Mouse (Mus musculus) small intestine, adult 2 months (tissue): Measurements from ENCODE around the gene Mrps11. TPM values are rescaled to one million over a fixed set of nuclear protein-coding genes. Genes with fewer than 3 reads are reported as not detected.

Experiments used
- H3K27ac ChIP-seq: fragments of 200-500 bp; 2 replicates; pipeline ENCODE4 v1.5.1; 2012; ENCODE audit warnings: low read depth, low read length, control low read depth, inconsistent platforms; ENCODE audit not compliant: insufficient read depth
- H3K27me3 ChIP-seq: fragments of 200-500 bp; 2 replicates; pipeline ENCODE4 v1.6.1; 2012; ENCODE audit warnings: mild to moderate bottlenecking, moderate library complexity, low read length, inconsistent platforms; ENCODE audit not compliant: control insufficient read depth, insufficient read depth
- H3K36me3 ChIP-seq: fragments of 200-500 bp; 2 replicates; pipeline ENCODE4 v1.6.1; 2012; ENCODE audit warnings: mild to moderate bottlenecking, low read length, control low read depth, inconsistent platforms; ENCODE audit not compliant: control insufficient read depth, insufficient read depth
- H3K4me1 ChIP-seq: fragments of 200-500 bp; 2 replicates; pipeline ENCODE4 v1.6.1; 2012; ENCODE audit warnings: low read length, inconsistent platforms, mixed read lengths; ENCODE audit not compliant: control insufficient read depth, insufficient read depth, insufficient read length
- H3K4me3 ChIP-seq: fragments of 200-500 bp; 2 replicates; pipeline ENCODE4 v1.5.1; 2012; ENCODE audit warnings: low read depth, mild to moderate bottlenecking, control low read depth, inconsistent platforms, low read length, moderate library complexity
- CTCF ChIP-seq: fragments of 200-500 bp; IDR thresholded peaks from 2 replicates; pipeline ENCODE4 v1.5.1; 2012; ENCODE audit warnings: low read depth, mild to moderate bottlenecking, control low read depth, inconsistent platforms, low read length, moderate library complexity, mixed read lengths; ENCODE audit not compliant: insufficient replicate concordance, insufficient read length; ENCODE audit errors: extremely low read depth
- POLR2A ChIP-seq: fragments of 200-500 bp; IDR thresholded peaks from 2 replicates; pipeline ENCODE4 v1.6.1; 2012; ENCODE audit warnings: low read depth, mild to moderate bottlenecking, control low read depth, inconsistent platforms, low read length, moderate library complexity
- WGBS: fragments of 180-500 bp; shearing (Covaris S2); methylation state at CpG from one replicate; pipeline ENCODE4 v1.1.7; 2018; 5-methylcytosine and 5-hydroxymethylcytosine counted together
- polyA plus RNA-seq: library from polyadenylated mRNA; depleted of rRNA; stranded (reverse); fragments of >200 nt; gene quantifications from 2 replicates; pipeline ENCODE4 v1.2.3, GENCODE M21; 2012; rRNA removed

The Mrps11 gene
- polyA plus RNA-seq: 25.1 and 32.8 TPM in 2 replicates

DNA sequence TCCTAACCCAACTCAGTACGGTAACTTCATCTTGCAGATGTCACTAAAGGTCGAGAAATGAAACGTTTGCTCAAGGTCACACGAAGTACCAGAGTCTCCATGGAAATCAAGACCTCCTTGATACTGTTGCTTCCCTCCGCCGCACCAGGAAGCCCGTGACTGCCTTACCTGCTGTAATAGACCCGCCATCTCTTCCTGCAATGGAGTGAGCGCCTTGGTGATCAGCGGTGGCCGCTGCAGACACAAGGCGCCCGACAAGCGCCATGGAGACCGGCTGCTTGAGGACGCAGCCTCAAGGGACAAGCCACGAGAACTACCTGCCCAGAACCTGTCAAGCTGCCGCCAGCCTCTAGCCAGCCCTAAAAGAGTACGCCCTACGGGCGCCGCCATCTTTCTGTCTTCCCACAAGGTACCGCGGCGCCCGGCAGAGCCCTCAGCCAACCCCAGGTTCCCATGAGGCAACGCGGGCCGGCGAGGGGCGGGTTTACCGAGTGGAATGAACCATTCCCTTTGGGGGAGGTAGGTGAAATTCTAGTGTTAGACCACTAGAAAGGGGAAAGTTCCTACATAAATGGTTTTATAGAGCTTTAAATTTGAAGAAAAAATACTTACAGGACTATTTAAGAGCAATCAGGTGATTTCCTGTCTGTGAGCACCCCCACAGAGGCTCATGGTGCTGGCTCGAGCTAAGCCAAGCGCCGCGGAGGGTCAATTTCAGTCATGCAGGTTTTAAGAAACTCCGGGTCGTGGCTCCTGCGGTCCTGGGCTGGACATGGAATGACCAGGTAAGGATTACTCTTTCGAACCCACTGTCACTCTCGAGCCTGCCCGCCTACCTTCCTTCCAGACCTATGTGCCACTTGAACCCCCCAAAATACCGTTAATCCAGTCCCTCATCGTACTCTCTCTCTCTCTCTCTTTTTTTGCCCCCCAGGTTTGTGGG, at the start of gene Mrps11, which contains the start of gene Mrpl46:
Gene Mrps11, plus strand, starts transcription at position 481 of the 943 bp plus-strand sequence.
Gene Mrpl46, minus strand, starts transcription at position 893 of the 943 bp plus-strand sequence.
- Histone ChIP-seq H3K27me3 (no peaks in the 10 kb centered on the region), H3K36me3 (peaks cover 20% of the 10 kb centered on the region), H3K27ac (no peak within 1 kb of the TSS), H3K4me3 (peak within 1 kb of the TSS; percentile 80), H3K4me1 (no peaks in the 10 kb centered on the region)
- peak; percentile 69 for TF ChIP-seq POLR2A
- TF ChIP-seq CTCF: no peak
- under 1% methylated on average over 44 of the region's 44 CpGs for WGBS

DNA sequence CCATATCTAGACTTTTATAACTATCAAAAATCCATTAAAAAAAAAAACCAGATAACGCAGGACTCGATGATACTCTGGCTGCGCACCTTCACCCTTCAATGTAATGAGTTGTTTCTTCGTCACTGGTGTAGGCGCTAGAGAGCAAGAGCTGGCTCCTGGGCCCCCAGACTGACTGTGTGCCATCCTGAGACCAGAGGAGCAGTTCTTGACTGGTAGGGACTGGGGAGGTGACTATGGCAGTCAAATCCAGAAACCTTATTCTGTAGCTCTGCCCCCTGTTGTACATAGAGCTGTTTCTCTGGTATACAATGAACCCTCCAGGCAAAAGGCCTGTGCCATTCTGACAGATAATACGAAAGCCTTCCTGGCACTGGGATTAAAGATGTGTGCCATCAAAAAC, 45.7 kb upstream of the Mrps11 start:
- no peaks in the 10 kb centered on the region for H3K4me1 ChIP-seq
- TF ChIP-seq CTCF: no peak
- TF ChIP-seq POLR2A: no peak
- no peak overlapping the region for H3K4me3 ChIP-seq
- H3K27ac ChIP-seq: no peak overlapping the region
- H3K27me3 ChIP-seq: no peaks in the 10 kb centered on the region
- WGBS: 87% methylated on average over 6 of the region's 6 CpGs
- no peaks in the 10 kb centered on the region for H3K36me3 ChIP-seq

DNA sequence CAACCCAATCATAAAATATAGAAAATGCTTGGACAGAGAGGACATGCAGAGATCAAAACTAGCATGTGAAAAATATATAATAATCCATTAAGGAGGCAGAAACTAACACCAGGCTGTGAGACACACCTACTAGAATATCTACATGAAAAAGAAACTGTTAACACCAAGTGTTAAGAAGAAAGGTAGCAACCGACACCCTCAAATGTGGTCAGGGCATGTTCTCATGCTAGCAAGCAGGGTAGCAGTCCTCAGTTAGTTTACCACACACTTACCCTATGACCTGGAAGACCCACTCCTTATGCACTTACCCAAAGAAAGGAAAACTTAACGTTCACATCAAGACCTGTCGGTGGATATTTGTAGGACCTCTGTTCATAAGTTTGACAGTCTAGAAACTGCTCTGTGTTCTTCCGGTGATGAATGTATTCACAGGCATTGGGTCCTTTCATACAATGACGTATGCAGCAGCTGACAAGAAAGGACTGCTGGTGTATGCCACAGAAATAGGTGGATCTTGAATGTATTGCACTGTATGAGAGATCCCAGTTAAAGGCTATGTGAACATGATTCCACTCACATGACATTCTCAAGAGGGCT, 45.2 kb upstream of the Mrps11 start, which contains the start of gene Ntrk3:
Gene Ntrk3, minus strand, starts transcription at position 399 of the 597 bp plus-strand sequence.
- TF ChIP-seq CTCF (no peak), POLR2A (no peak)

DNA sequence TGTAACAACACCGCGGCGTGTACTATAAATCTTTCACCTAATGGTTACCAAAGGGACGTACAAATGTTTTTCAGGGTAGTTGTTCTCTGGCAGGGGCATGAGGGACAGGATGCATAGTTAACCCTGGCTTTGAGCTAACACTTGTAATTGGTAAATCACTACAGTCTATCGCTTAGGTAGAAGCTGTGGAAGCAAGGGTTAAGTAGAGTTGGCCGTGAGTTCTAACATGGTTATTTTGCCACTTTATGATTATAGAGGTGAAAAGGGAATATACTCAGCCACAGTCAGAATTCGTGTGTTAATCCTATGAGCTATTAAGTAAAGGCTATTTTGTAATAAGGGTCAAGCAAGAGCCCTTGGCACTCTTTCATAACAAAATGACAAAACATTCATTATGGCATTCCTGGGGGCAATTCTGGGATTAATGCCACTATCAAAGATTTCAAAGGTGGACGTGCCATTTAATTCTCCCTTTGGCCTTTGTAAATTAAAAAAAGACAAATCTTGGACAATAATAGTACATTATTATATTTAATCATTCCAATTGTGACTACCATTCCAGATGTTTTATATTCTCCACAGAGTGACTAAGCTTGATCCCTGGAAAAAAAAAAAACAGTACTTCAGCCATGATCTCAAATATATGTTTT, 43.4 kb upstream of the Mrps11 start:
- WGBS: 78% methylated on average over 8 of the region's 8 CpGs
- H3K4me3 ChIP-seq: no peak overlapping the region

More for the DNA sequence above, 45.2 kb upstream of the Mrps11 start, which contains the start of gene Ntrk3:
- Histone ChIP-seq H3K4me3 (no peak within 1 kb of the TSS), H3K27ac (no peak within 1 kb of the TSS), H3K36me3 (no peaks in the 10 kb centered on the region), H3K27me3 (no peaks in the 10 kb centered on the region), H3K4me1 (no peaks in the 10 kb centered on the region)
- 78% methylated on average over 5 of the region's 5 CpGs for WGBS

DNA sequence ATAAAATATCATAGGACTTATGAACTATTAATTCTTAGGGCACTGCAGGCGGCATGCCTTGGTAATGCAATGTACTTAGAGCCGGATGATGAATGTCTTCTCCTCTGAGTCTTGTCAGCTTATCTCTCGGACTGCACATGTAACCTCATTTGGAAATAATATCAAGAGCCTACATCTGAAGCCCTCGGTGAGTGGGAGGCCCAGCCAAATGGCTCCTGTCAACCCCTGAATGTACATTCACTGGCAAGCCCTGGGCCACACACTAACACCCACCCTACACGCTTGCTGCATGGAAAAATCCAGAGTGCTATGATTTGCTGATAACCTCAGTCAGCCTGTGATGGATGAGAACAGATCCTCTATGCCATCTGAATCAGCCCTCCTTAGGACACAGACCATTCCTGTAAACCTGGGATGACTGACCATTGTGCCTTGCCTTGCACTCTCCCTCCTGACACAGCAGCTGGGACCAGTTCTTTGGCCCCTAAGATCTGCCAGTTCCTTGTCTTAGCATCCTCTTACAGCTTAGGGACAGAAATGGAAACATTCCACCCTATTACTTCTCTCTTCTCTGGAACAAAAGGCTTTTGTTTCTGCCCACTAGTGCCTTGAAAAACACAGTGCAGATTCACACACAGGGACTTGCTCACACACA, 39.1 kb upstream of the Mrps11 start:
- Histone ChIP-seq H3K36me3 (no peaks in the 10 kb centered on the region), H3K4me3 (no peak overlapping the region), H3K27me3 (no peaks in the 10 kb centered on the region), H3K27ac (no peak overlapping the region), H3K4me1 (no peaks in the 10 kb centered on the region)
- 58% methylated on average over 5 of the region's 5 CpGs for WGBS
- TF ChIP-seq CTCF (no peak), POLR2A (no peak)

More for the DNA sequence above, 43.4 kb upstream of the Mrps11 start:
- Histone ChIP-seq H3K27me3 (no peaks in the 10 kb centered on the region), H3K36me3 (no peaks in the 10 kb centered on the region), H3K27ac (no peak overlapping the region), H3K4me1 (no peaks in the 10 kb centered on the region)
- TF ChIP-seq POLR2A (no peak), CTCF (no peak)

DNA sequence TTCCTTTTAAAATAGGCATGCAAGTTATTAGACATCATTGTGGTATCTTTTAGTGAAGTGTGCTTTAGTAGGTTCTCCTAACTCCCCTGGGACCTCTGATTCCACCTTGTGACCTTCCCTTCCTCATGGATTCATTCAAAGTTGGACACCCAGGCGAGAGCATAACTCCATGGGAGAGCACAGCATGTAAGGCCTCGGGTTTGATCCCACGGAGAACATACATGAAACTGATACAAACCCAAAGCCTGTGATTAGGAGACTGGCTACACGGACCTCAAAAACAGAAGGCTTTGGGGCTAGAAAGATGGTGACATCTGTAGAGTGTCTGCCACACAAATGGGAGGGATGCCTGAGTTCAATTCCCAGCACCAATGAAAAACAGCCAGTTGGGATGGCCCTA, 30.0 kb upstream of the Mrps11 start:
- 83% methylated on average over 4 of the region's 4 CpGs for WGBS

More for the DNA sequence above, 30.0 kb upstream of the Mrps11 start:
- Histone ChIP-seq H3K4me3 (no peak overlapping the region), H3K27ac (no peak overlapping the region), H3K36me3 (no peaks in the 10 kb centered on the region), H3K4me1 (no peaks in the 10 kb centered on the region), H3K27me3 (no peaks in the 10 kb centered on the region)
- TF ChIP-seq CTCF: no peak
- TF ChIP-seq POLR2A: no peak
